Mouse (Mus musculus) megakaryocyte, adult 5-6 weeks (primary cell): ENCODE results near the gene Plin1. TPM values are rescaled to one million over a fixed set of nuclear protein-coding genes. Genes with fewer than 3 reads are reported as not detected.

Experiments
- ATAC-seq: 2 replicates; pipeline ENCODE4 v1.8.0; 2016; ENCODE audit warnings: mild to moderate bottlenecking, inconsistent platforms; ENCODE audit not compliant: poor library complexity, severe bottlenecking
- total RNA-seq, 2 experiments: library from RNA; stranded (forward) in 1 of 2; stranded (reverse) in 1 of 2; fragments of 153-499, 151-499 nt in 1 of 2; fragments of 221-1000, 200-1000 nt in 1 of 2; gene quantifications; 2 replicates each; pipeline versions ENCODE4 v1.2.3 to v1.2.4; 2015 to 2017

The Plin1 gene
- total RNA-seq (2015), result not detected in 2 replicates
- not detected in 2 replicates for total RNA-seq (2017)

DNA sequence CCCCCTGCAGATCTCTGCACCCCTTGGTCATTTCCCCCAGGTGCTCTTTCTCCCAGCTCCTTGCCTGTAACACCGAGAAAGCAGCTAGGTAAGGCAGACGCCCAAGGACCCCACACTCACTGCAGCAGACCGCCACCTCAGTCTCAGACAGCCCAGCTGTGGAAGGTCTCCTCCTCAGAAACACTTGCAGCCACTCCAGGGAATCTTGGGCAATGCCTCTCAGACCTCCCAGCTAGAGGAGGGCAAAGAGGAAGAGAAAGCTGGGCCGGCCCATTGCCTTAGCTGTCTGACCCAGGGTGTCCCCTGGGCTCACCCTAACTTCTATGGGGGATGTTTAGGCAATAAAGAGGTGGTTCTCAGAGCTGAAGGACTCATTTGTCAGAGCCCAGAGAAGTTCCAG, at the start of gene Plin1:
TSS of gene Plin1 (minus strand) at position 282 of the 400 bp plus-strand sequence.
- ATAC-seq, result peak; percentile 79

GRCm38 (mm10) chr7:79782516-79782855, 49.8 kb upstream of the Plin1 start:
- ATAC-seq, result no peak

DNA sequence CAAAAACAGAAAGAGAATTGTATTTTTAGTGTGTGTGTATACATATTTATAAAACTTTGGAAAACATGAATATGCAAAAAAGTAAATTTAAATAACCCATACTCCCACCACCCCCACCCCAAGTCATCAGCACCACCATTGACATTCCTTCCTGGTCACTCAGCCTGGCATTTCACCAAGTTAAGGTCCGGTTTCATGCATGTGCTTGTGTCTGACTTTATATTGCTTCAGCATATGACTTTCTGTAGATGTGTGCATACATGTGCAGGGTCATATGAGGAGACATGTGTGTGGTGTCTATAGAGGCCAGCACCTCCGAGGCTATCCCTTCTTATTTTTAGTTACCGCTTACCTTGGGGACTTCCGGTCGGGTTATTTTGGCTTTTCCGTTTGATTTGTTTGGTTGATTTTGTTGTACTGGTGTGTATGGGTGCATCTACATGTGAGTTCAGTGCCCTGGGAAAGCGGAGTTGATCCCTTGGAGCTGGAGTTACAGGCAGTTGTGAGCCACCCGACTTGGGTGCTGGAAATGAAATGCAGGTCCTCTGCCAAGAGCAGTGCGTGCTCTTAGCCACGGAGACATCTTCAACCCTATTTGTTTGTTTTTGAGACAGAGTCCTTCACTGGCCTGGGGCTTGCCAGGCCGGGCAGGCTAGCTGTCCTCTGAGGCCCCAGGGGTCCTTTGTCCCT, 49.3 kb upstream of the Plin1 start:
- no peak for ATAC-seq

GRCm38 (mm10) chr7:79780647-79781626, 48.2 kb upstream of the Plin1 start:
- peak; percentile 95 for ATAC-seq

- no peak for ATAC-seq
Observed at GRCm38 (mm10) chr7:79771561-79772512, 39.1 kb upstream of the Plin1 start.

GRCm38 (mm10) chr7:79769664-79770063, 37.0 kb upstream of the Plin1 start:
- ATAC-seq, result no peak

GRCm38 (mm10) chr7:79765991-79766390, 33.3 kb upstream of the Plin1 start:
- ATAC-seq, result no peak

DNA sequence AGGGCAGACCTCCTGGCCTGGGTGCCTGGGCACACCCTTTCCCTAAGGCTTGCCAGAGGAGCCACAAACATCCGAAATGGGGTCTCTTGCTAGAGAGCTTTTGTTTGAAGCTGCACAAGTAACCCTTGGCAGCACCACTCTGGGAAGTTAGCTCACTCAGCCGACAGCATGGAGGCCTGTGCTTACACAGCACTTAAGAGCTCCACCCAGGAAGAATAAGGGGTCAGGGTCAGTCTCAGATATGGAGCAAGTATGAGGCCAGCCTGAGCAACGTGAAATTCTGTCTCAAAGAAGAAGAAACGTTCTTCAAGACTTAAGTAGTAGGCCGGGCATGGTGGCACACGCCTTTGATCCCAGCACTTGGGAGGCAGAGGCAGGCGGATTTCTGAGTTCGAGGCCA, 29.4 kb upstream of the Plin1 start:
- no peak for ATAC-seq

GRCm38 (mm10) chr7:79761124-79761876, 28.6 kb upstream of the Plin1 start:
- ATAC-seq, result no peak

DNA sequence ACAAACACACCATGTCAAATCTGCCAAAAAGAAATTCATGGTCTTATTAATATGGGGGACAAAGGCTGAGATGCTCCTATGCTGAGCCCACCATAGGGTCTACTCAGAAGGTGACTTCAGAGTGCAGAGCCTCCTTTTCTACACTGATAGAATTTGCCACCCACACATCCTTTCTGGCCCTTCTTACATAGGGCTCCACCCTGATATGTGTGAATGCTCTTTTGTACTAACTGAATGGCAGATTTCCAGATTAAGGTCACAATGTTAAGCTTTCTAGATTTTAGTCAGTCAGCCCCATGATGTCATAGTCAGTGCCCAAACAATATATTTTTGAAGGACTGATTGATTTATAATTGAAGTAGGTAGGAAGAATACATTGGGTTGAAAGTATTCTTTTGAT, 27.1 kb upstream of the Plin1 start:
- no peak for ATAC-seq

DNA sequence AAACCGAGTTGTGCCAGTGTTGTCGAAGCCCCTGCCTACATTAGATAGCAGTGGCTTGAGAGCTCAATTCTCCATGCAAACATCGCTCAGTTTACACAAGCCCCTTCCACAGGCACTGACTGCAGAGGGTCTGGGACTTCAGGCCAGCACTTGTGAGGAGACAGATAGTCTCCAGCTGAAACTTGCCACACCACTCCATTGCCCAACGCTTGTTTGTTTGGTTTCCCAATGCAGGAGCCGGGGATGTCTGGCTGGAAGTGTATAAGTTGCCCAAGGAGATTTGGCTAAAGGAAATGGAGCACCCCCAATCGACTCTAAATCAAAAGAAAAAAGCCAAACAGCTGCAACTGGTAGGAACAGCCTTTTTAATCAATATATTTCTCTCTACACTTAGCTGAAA, 25.5 kb upstream of the Plin1 start:
- ATAC-seq, result no peak

DNA sequence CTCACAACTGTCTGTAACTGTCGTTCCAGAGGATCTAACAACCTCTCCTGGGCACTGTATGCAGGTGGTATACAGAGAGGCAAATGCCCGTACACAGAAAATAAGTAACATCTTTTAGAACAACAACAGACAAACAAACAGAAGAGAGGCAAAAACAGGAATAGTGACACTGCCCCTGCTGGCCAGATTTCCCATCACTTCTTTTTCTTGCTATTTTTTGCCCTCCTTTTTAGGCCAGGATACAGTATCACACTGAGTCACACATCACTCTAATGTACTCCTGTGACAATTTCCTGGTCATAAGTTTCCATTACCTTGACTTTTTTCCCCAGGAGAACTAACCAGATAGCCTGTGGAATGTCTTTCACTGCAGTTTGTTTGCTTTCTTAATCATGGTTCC, 23.6 kb upstream of the Plin1 start:
- ATAC-seq, result no peak

DNA sequence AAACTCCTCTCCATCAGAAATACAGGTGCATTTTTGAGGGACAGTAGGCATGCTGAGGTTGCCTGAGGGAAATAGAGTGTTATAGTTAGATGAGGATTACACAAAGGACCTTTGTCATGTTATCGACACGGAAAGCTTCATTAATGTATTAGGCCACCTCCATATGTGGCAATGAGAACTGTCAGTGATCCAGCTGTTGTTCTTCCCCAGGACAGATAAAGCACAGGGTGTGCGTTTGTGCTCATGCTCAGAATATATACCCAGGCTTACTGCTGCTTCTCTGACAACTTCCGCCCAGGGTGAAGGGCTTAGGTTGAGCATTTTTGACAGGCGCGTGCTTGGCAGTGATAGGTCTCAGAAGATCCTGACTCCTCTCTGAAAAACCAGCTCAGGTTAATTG, 16.8 kb upstream of the Plin1 start:
- no peak for ATAC-seq

GRCm38 (mm10) chr7:79747659-79748058, 15.0 kb upstream of the Plin1 start:
- ATAC-seq, result no peak

DNA sequence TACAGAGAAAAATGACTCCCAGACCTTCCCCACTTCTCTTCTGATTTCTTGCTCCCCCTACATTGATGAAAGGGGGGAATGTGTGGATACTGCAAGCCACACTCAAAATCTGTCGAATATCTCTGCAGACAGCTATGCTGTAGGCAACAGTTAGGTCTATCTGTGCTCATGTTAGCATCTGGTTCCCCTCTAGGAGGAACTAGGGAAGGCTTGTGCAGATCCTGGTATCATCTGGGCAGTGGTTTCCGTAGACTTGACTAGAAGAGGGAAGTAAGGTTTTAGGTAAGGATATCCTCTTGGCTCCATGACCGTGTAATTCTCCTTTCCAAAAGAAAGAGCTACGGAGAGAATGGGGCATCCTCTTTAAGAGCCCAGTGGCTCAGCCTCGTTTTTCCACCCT, 11.9 kb upstream of the Plin1 start:
- ATAC-seq, result no peak

- no peak for ATAC-seq
Observed at GRCm38 (mm10) chr7:79744051-79744450, 11.3 kb upstream of the Plin1 start.

GRCm38 (mm10) chr7:79742659-79743536, 10.2 kb upstream of the Plin1 start, which contains the start of the genes Pex11a and Wdr93:
Gene Pex11a (minus strand): TSS chr7:79743131.
Gene Wdr93 (plus strand): TSS chr7:79743163.
- ATAC-seq, result peak; percentile 99

GRCm38 (mm10) chr7:79742277-79742658, 9.6 kb upstream of the Plin1 start:
- ATAC-seq, result no peak

DNA sequence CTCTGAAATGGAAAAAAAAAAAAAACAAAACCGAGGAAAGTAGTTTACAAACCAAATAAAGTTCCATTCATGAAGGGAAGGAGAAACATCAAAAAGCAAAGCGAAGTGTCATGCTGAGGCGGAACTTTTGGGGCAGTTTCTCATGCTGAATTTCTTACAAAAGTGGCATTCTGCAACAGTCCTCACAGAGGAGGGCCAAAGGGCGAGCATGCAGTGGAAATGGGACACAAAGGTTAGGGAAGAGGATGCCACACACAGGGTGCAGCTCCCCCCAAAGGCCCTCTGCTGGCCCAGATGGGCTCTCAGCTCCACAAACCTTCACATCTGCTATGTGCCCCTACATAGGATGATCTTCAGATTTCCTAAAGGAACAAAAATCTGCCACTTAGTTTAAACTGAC, 7.6 kb upstream of the Plin1 start:
- ATAC-seq, result no peak
